Mouse (Mus musculus): Measurements from ENCODE around the gene Tas2r134.

The Tas2r134 gene

GRCm38 (mm10) chr2:51652086-51652485 lies 24.8 kb downstream of the Tas2r134 start:
- no peak for DNase-seq (ENCODE audit: low read depth, low spot score)

GRCm38 (mm10) chr2:51657684-51658083 lies 30.4 kb downstream of the Tas2r134 start:
- no peak for DNase-seq (ENCODE audit: low read depth, low spot score)

DNA sequence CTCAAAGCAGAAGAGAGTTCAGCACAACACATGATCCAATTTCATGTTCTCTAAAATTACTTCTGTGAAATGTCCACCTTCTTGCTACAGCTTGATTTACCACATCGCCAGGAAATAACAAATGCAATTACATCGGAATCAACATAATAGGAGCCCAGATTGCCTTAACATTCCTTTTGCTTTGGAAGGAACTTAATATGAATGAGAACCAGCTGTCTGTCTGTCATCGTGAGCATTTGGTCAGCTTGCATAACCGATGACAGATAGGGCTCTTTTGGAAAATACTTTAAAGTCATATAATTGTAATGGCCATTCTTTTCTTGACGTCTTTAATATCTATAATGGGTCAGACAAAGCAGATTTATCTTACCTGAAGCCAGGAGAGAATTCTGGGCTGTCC lies 31.0 kb downstream of the Tas2r134 start:
- no peak for DNase-seq (ENCODE audit: low read depth, low spot score)

GRCm38 (mm10) chr2:51674321-51674720 lies 47.0 kb downstream of the Tas2r134 start:
- no peak for DNase-seq (ENCODE audit: low read depth, low spot score)
